Mouse (Mus musculus) stomach, embryonic 14.5 days (tissue): ENCODE results near the gene Plekha7. TPM values are rescaled to one million over a fixed set of nuclear protein-coding genes. Genes with fewer than 3 reads are reported as not detected.

Experiments
- ATAC-seq: fragments of 200-750 bp; cut with Nextera tagmentation; 2 replicates; pipeline ENCODE4 v1.8.0; 2017; ENCODE audit warnings: low read depth, moderate TSS enrichment; ENCODE audit not compliant: insufficient number of reproducible peaks, insufficient read depth, low FRiP score
- H3K27ac ChIP-seq: fragments of 300-500 bp; sonication (generic); 2 replicates; pipeline ENCODE4 v1.5.1; 2014; ENCODE audit warnings: mild to moderate bottlenecking, low read length, moderate library complexity, mixed read lengths
- H3K27me3 ChIP-seq: fragments of 300-500 bp; sonication (generic); 2 replicates; pipeline ENCODE4 v1.6.1; 2014; ENCODE audit warnings: low read length, control low read depth, mixed read lengths; ENCODE audit not compliant: control insufficient read depth, insufficient read depth
- H3K36me3 ChIP-seq: fragments of 300-500 bp; sonication (generic); 2 replicates; pipeline ENCODE4 v1.6.1; 2014; ENCODE audit warnings: mild to moderate bottlenecking, control low read depth, low read length, moderate library complexity, mixed read lengths; ENCODE audit not compliant: control insufficient read depth, insufficient read depth
- H3K4me1 ChIP-seq: fragments of 300-500 bp; sonication (generic); 2 replicates; pipeline ENCODE4 v1.6.1; 2014; ENCODE audit warnings: low read length, control low read depth, mixed read lengths; ENCODE audit not compliant: control insufficient read depth, insufficient read depth
- H3K4me2 ChIP-seq: fragments of 300-500 bp; sonication (generic); replicated peaks from 2 replicates; pipeline ENCODE4 v1.6.1; 2014; ENCODE audit warnings: low read depth, low read length, control low read depth
- H3K4me3 ChIP-seq: fragments of 300-500 bp; sonication (generic); 2 replicates; pipeline ENCODE4 v1.5.1; 2014; ENCODE audit warnings: low read depth, low read length, control low read depth
- H3K9ac ChIP-seq: fragments of 300-500 bp; sonication (generic); replicated peaks from 2 replicates; pipeline ENCODE4 v1.6.1; 2014; ENCODE audit warnings: low read depth, mild to moderate bottlenecking, control low read depth, low read length, moderate library complexity, mixed read lengths
- H3K9me3 ChIP-seq: fragments of 300-500 bp; sonication (generic); 2 replicates; pipeline ENCODE4 v1.6.1; 2016; ENCODE audit warnings: low read depth, low read length, control low read depth; ENCODE audit not compliant: control insufficient read depth
- WGBS: fragments of 180-500 bp; shearing (Covaris S2); extraction: QIAGEN DNeasy Blood & Tissue Kit; methylation state at CpG from one replicate; pipeline ENCODE4 v1.1.7; 2014; 5-methylcytosine and 5-hydroxymethylcytosine counted together
- polyA plus RNA-seq: library from polyadenylated mRNA; unstranded; fragments of >200 nt; fragmentation: Nextera tagmentation; extraction: Ambion mirVana; gene quantifications from 2 replicates; pipeline ENCODE4 v1.2.1, GENCODE M21; 2014

Plekha7 gene
- polyA plus RNA-seq, 1 experiment from 2014 or later, result 12.4 TPM

DNA sequence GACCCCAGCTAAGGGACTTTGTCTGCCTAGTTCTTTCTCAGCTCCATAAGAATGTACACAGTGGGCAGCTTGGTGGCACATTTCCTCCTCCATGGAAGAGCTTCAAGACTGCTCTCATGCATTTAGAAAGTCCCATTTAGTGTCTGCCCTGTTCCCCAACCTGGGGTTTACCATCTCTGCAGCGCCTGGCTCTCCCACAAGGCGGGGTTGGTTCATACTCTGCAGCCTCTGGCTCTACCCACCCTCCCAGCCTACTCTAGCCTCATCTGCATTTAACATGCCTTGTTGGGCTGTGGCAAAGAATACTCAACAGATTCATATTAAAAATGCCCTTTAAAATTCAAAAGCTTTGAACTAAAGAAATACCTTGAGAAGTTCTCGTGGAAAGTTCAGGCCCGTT is 187.4 kb downstream of the Plekha7 start:
- Histone ChIP-seq H3K4me2 (no peak overlapping the region), H3K9ac (no peak overlapping the region), H3K9me3 (no peaks in the 10 kb centered on the region), H3K4me1 (no peaks in the 10 kb centered on the region), H3K27me3 (no peaks in the 10 kb centered on the region), H3K27ac (no peak overlapping the region), H3K4me3 (no peak overlapping the region), H3K36me3 (no peaks in the 10 kb centered on the region)
- no peak for ATAC-seq
- WGBS, result 65% methylated on average over 4 of the region's 4 CpGs

DNA sequence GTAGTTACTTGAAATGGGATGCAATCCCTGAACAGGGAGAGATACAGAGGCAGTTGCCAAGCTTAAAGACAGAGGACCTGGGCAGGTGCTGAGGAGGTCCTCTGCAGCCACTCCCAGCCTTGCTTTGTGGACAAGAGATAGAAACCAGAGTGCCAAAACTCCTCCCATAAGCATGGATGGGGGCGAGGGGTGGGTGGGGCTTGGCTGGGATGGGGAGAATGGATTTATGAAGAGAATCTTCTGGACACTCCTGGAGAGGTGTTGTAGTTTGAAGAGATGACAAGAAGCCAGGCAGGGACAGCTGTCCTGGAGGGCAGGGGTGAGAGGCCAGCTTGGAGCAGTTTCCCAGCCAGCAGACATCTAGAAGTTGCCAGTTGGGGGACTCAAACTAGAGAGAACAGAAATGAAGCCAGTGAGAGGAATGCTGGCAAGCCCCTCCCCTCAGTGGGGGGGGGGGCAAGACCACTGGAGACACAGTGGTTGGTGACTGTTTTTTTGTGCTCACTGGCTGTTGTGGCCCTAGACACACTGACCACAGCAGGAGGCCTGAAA is 188.8 kb downstream of the Plekha7 start:
- no peaks in the 10 kb centered on the region for H3K36me3 ChIP-seq
- H3K27ac ChIP-seq, result no peak overlapping the region
- no peak overlapping the region for H3K4me2 ChIP-seq
- H3K4me1 ChIP-seq, result no peaks in the 10 kb centered on the region
- 65% methylated on average over 1 of the region's 1 CpGs for WGBS
- H3K27me3 ChIP-seq, result no peaks in the 10 kb centered on the region
- H3K9ac ChIP-seq, result no peak overlapping the region
- no peak overlapping the region for H3K4me3 ChIP-seq
- no peak for ATAC-seq
- no peaks in the 10 kb centered on the region for H3K9me3 ChIP-seq

DNA sequence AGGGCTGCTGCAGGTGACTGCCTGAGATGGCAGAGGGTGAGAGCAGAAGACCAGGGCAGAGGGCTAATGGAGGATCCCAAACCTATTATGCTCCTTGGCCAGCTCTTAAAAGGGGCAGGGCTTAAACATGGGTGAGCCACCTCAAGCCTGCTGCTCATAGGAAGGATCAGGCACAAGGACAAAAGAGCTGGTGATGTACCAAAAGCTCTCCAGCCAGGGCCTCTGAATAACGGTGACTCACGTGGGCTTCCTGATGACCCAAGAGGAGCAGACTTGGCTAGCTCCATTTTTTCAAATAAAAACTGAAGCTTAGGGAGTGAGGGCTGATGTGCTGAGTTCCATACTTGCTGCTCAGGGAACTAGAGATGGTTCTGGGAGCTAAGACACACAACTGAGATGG is 192.2 kb downstream of the Plekha7 start:
- Histone ChIP-seq H3K4me2 (no peak overlapping the region), H3K36me3 (no peaks in the 10 kb centered on the region), H3K4me3 (no peak overlapping the region), H3K27ac (no peak overlapping the region), H3K9me3 (no peaks in the 10 kb centered on the region), H3K27me3 (no peaks in the 10 kb centered on the region), H3K9ac (no peak overlapping the region), H3K4me1 (no peaks in the 10 kb centered on the region)
- 88% methylated on average over 2 of the region's 2 CpGs for WGBS
- no peak for ATAC-seq

- Histone ChIP-seq H3K9me3 (no peaks in the 10 kb centered on the region), H3K27me3 (no peaks in the 10 kb centered on the region), H3K4me3 (no peak overlapping the region), H3K27ac (no peak overlapping the region), H3K4me1 (no peaks in the 10 kb centered on the region), H3K4me2 (no peak overlapping the region), H3K9ac (no peak overlapping the region), H3K36me3 (no peaks in the 10 kb centered on the region)
- 70% methylated on average over 12 of the region's 12 CpGs for WGBS
- ATAC-seq, result no peak
Observed at GRCm38 (mm10) chr7:116115216-116115930, 192.8 kb downstream of the Plekha7 start.

- Histone ChIP-seq H3K9me3 (no peaks in the 10 kb centered on the region), H3K4me1 (no peaks in the 10 kb centered on the region), H3K9ac (no peak overlapping the region), H3K27me3 (no peaks in the 10 kb centered on the region), H3K4me3 (no peak overlapping the region), H3K27ac (no peak overlapping the region), H3K4me2 (no peak overlapping the region), H3K36me3 (no peaks in the 10 kb centered on the region)
- 83% methylated on average over 6 of the region's 6 CpGs for WGBS
- ATAC-seq, result no peak
Observed at GRCm38 (mm10) chr7:116111546-116111945, 196.6 kb downstream of the Plekha7 start.

DNA sequence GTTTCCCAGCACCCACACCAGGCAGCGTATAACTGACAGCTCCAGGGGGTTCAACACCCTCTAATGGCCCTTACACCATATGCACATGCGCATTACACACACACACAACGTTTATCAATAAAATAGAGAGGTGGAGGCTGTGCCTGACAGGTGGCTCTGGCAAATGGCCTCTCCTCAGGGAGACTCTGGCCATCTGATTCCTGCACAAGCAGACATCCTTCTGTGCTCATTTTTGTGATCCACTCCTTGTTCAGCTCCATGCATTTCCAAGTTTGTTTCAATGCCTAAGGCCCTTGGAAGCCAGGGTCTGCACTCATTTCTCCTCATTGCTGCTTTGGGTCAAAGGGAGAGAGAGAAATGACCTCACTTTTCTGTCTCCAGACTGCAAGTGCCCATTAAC is 197.5 kb downstream of the Plekha7 start:
- no peak overlapping the region for H3K4me2 ChIP-seq
- 75% methylated on average over 3 of the region's 3 CpGs for WGBS
- no peak overlapping the region for H3K27ac ChIP-seq
- H3K9ac ChIP-seq, result no peak overlapping the region
- H3K27me3 ChIP-seq, result no peaks in the 10 kb centered on the region
- H3K9me3 ChIP-seq, result no peaks in the 10 kb centered on the region
- H3K36me3 ChIP-seq, result peaks cover 4% of the 10 kb centered on the region; the same call in 1 of the 2 replicates
- no peaks in the 10 kb centered on the region for H3K4me1 ChIP-seq
- no peak for ATAC-seq
- no peak overlapping the region for H3K4me3 ChIP-seq

DNA sequence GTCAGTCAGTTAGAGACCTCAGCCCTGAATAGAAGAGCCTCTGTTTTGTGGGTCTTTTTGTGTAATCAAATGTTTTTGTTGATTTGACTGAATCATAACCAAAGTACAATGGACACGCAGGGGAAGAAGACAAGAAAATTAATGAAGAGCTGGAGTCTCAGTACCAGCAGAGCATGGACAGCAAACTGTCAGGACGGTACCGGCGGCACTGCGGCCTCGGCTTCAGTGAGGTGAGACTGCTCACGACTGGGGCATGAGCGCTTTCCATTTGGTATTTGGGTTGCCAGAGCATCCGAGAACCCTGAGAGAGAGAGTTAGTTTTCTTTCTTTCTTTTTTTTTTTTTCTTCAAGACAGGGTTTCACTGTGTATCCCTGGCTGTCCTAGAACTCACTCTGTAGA is 205.1 kb downstream of the Plekha7 start:
- H3K4me2 ChIP-seq, result no peak overlapping the region
- 94% methylated on average over 9 of the region's 9 CpGs for WGBS
- no peak for ATAC-seq
- H3K4me1 ChIP-seq, result no peaks in the 10 kb centered on the region
- no peaks in the 10 kb centered on the region for H3K9me3 ChIP-seq
- H3K4me3 ChIP-seq, result no peak overlapping the region
- H3K9ac ChIP-seq, result no peak overlapping the region
- H3K27me3 ChIP-seq, result no peaks in the 10 kb centered on the region
- H3K27ac ChIP-seq, result no peak overlapping the region
- H3K36me3 ChIP-seq, result peaks cover 41% of the 10 kb centered on the region

- 89% methylated on average over 7 of the region's 7 CpGs for WGBS
- Histone ChIP-seq H3K9ac (no peak overlapping the region), H3K27me3 (no peaks in the 10 kb centered on the region), H3K36me3 (peaks cover 31% of the 10 kb centered on the region), H3K4me3 (no peak overlapping the region), H3K27ac (no peak overlapping the region), H3K9me3 (no peaks in the 10 kb centered on the region), H3K4me2 (no peak overlapping the region), H3K4me1 (peaks cover 4% of the 10 kb centered on the region; the same call in 1 of the 2 replicates)
- ATAC-seq, result no peak
Observed at GRCm38 (mm10) chr7:116099952-116100528, 208.1 kb downstream of the Plekha7 start.
